Mouse (Mus musculus): ENCODE measurements around the gene Cpm. TPM values are rescaled to one million over a fixed set of nuclear protein-coding genes. Genes with fewer than 3 reads are reported as not detected.
"Not testable (repeated sequence)": the region's sequence is repeated elsewhere in the genome, so short reads cannot be mapped to it uniquely, and the experiment has no call there.

The Cpm gene
- total RNA-seq, 2 experiments from 2014 or later: 5.8 to 6.4 TPM

DNA sequence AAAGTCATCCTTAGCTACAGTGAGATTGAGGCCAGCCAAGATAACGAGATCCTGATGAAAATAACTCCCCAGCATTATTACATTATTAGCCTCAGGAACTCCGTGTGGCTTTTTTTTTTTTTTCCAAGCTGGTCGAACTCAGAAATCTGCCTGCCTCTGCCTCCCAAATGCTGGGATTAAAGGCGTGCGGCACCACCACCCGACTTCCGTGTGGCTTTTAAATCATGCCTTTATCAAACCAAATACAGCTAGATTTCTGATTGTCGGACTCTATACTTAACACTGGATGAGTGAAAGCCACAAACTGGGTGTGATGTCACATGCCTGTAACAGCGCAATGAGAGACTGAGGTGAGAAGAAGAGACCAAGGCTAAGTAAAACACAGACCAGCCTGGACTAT lies 83.6 kb downstream of the Cpm start:
- DNase-seq (ENCODE audit: low spot score in 2 of 2): no peak

GRCm38 (mm10) chr10:117713466-117713865 lies 84.2 kb downstream of the Cpm start:
- no peak for DNase-seq (ENCODE audit: low spot score in 2 of 2)

GRCm38 (mm10) chr10:117714048-117714545 lies 84.8 kb downstream of the Cpm start:
- DNase-seq (ENCODE audit: low spot score in 2 of 2): no peak

GRCm38 (mm10) chr10:117714928-117715500 lies 85.7 kb downstream of the Cpm start:
- no peak for DNase-seq (ENCODE audit: low spot score in 2 of 2)

DNA sequence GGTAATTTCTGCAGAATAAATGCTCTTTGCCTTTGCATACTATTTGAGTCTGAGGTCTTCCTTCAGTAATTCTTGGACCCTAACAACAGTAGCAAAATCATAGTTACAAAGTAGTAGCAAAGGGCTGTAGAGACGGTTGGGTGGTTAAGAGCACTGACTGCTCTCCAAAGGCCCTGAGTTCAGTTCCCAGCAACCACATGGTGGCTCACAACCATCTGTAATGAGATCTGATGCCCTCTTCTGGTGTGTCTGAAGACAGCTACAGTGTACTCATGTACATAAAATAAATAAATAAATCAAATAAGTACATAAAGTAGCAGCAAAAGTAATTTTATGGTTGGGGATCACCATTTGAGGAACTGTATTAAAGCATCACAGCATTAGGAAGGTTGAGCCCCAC lies 86.4 kb downstream of the Cpm start:
- not testable (repeated sequence) for DNase-seq (ENCODE audit: low spot score in 2 of 2)

- no peak for DNase-seq (ENCODE audit: low spot score in 2 of 2)
Observed at GRCm38 (mm10) chr10:117716686-117717085, 87.4 kb downstream of the Cpm start.

DNA sequence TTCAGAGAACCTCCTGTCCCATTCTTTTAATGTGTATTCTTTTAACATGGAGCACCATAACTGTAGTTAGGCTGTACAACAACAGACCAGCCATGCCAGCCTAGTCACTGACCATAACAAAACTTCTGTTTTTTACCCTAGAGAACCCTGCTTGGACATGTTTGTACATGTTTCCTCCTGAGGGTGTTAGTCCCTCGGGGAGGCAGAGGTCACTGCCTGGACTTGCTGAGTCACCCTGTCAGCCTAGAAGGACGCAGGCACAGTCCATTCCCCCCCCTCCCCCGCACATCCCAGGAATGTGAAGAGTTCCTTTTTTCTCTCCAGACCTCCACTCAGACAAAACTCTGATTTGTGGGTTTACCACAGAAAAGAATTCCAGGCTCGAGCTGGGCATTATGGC lies 88.3 kb downstream of the Cpm start:
- no peak for DNase-seq (ENCODE audit: low spot score in 2 of 2)

- peak; percentile 61 to 63 for DNase-seq (ENCODE audit: low spot score in 2 of 2)
Observed at GRCm38 (mm10) chr10:117718161-117719119, 89.1 kb downstream of the Cpm start.

- DNase-seq (ENCODE audit: low spot score in 2 of 2): no peak
Observed at GRCm38 (mm10) chr10:117724136-117724718, 94.9 kb downstream of the Cpm start.

DNA sequence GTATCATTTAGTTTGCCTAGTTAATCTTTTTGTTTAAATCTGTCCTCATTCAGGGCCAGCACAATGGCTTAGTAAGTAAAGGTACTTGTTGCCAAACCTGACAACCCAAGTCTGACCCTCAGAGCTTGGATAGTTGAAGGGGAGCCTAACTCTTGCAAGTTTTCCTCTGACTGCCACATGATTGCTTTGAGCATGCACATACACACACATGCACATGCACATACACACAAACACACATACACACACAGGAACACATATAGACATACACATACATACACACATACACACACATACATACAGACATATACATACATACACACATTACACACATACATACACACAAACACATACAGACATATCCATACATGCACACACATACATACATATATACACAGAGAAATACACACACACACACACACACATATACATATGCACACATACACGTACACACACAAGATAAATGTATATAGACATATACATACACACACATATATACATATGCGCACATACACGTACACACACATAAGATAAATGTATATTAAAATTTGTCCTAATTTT lies 95.6 kb downstream of the Cpm start:
- DNase-seq (ENCODE audit: low spot score in 2 of 2): no peak

DNA sequence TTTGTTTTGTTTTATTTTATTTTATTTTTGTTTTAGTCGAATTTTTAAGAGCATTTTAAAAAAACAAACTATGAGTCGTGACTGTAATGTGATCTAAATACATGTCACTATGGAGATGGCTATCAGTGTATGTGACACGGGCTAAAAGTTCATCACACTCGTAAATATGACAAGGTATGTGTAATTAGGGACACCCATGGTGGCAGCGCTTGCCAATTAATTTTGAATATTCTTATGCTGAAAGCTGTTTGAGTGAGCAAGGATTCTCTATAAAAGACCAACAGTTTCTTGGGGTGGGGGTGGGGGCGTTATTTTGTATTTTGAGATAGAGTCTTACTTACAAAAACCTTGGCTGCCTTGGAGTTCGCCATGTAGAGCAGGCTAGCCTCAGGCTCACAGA lies 96.4 kb downstream of the Cpm start:
- DNase-seq (ENCODE audit: low spot score in 2 of 2): no peak

DNA sequence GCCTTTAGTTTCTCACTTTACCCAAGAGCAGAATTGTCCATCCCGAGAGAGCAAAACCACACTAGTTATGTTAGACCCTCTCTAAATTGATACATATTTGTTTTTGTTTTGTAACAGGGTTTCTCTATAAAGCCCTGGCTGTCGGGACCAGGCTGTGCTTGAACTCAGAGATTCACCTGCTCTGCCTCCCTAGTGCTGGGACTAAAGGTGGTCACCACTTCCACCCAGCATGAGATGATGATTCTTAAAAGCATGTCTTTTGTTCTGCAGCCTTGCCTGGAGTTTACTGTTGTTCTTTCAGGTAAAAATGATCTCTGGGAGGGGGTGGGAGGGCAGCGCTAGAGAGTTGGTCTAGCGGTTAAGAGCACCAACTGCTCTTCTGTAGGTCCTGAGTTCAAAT lies 97.0 kb downstream of the Cpm start:
- DNase-seq (ENCODE audit: low spot score in 2 of 2): no peak

- DNase-seq (ENCODE audit: low spot score in 2 of 2): no peak
Observed at GRCm38 (mm10) chr10:117726888-117727385, 97.6 kb downstream of the Cpm start.

DNA sequence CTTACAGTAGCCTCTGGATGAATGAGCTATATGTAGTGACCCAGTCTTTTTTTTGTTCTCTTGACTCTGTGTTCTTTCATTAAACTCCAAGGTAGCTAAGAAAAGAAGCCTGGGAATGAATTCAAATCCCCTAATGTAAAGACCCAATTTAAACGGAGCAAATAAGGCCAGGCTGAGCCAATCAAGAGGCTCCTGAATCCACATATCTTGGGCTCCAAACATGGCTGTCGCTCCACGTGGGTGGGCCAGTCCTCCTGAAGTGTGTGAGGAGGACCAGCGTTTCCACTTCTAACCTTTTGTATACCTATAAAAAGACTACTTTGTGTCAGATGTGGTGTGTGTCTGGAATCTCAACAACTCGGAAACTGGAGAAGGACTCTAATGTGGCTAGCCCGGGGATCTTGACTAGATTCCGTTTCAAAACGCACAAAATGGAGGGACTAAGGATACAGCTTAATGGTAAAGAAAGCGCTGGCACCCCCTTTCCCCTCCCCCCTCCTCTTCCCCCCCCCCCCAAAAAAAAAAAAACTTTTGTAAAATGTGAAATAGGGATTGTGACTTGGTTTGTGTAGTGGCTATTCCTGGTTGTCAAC lies 98.3 kb downstream of the Cpm start:
- DNase-seq (ENCODE audit: low spot score in 2 of 2): no peak

GRCm38 (mm10) chr10:117728574-117728973 lies 99.3 kb downstream of the Cpm start:
- DNase-seq (ENCODE audit: low spot score in 2 of 2): no peak

DNA sequence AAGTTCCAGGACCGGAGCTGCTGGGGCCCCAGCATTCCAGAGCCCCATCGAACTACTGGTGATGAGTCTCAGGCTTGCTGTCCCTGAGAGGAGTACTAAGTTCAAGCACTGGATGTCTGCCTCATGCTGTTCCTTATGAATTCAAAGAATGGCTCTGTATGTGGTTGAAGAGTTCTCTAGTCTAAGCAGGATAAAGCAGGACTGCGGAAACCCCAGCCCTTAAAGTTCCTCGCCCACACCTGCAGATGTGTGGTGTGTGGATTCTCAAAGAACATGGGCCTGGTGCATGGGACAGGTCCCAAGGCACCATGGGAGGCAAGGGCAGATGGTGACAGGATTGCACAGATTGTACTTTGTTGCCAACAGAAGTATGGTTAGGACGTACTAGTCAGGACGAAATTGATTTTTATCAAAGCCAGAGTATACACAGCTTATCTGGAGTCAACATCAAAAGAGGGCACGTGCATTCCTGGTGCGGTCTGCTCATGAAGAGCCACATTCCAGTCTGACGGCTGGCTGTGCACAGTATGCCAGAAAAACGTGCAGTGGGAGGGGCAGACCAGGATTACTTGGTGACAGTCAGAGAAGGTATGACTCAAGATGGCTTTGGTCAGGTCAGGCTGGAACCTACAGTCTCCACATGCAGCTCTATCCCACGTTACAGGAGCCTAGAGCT lies 100.0 kb downstream of the Cpm start:
- DNase-seq (ENCODE audit: low spot score in 2 of 2): no peak

DNA sequence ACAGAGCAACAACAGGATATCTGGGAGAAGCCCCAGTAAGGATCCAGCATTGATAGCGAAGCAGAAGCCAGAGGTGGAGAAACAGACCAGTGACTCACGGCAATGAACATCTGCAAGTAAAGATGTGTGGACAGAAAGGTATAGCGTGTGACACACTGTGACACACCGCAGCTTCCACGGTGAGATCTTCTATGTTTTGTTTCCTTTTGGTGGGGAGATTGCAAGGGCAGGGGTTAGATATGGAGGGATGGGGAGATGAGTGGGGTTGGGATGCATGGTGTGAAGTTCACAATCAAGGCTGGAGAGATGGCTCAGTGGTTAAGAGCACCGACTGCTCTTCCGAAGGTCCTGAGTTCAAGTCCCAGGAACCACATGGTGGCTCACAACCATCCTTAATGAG lies 100.8 kb downstream of the Cpm start:
- DNase-seq (ENCODE audit: low spot score in 2 of 2): no peak

DNA sequence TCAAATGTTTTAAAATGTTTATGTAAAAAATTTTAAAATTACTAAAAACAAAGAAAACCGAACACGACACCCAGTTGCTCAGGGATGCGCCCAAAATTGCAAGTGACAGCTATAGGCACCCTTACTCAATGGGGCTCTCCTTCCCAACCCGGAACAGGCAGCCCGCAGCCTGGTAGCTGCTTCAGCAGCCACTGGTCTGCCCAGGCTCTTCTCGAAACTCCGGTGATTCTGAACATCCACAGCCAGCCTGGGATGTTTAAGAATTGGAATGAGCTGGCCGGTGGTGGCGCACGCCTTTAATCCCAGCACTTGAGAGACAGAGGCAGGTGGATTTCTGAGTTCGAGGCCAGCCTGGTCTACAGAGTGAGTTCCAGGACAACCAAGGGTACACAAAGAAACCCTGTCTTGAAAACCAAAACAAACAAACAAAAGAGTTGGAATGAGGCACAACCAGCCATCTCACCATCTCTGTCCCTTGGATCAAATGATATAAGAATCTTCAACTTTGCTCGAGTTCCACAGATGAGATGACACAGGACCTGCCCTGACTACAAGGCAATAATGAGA lies 101.4 kb downstream of the Cpm start:
- no peak for DNase-seq (ENCODE audit: low spot score in 2 of 2)

GRCm38 (mm10) chr10:117731244-117732101 lies 102.2 kb downstream of the Cpm start:
- peak; percentile 35 to 54 for DNase-seq (ENCODE audit: low spot score in 2 of 2)

All from layer of hippocampus, postnatal 10 days (tissue).